Mouse (Mus musculus) G1E (cell line): ENCODE data around the gene Tmem106c.

Experiments
- CTCF ChIP-seq: IDR thresholded peaks from 2 replicates; pipeline ENCODE4 v1.5.1; 2012; ENCODE audit warnings: low read depth, low read length, inconsistent platforms, mixed read lengths
- GATA1 ChIP-seq: IDR thresholded peaks from 2 replicates; pipeline ENCODE4 v1.6.1; 2012; ENCODE audit warnings: borderline replicate concordance, low read length, inconsistent platforms, mixed read lengths
- POLR2AphosphoS5 ChIP-seq: IDR thresholded peaks from 2 replicates; pipeline ENCODE4 v1.6.1; 2012; ENCODE audit warnings: low read depth, low read length, inconsistent platforms; ENCODE audit not compliant: insufficient replicate concordance

DNA sequence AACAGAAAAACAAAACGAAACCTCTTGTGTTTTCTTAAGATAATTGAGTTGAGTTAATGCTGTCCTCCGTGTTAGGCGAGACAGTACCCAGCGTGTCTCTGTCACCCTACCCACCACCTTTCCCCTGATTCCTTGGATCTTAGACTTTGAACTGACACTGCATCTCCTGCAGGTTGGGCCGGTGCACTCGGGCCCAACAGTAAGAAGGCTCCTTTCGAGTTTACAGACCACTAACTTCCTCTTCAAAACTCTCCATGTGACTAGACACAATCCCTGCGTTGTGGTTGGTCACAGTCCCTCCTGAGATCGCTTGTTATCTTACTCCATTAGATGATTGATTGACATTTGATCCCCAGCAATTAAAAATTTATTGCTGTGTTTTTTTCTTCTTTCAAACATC, 46.0 kb upstream of the Tmem106c start:
- no peak for TF ChIP-seq GATA1
- no peak for TF ChIP-seq CTCF
- TF ChIP-seq POLR2AphosphoS5 = no peak
